Mouse (Mus musculus) skeletal muscle tissue, adult 2 months (tissue): ENCODE results near the gene Gm42906.

Experiments
- DNase-seq: peaks from one replicate; pipeline ENCODE4 v3.0.0-alpha.2; 2012; ENCODE audit warnings: low read depth, low spot score

Gene Gm42906

DNA sequence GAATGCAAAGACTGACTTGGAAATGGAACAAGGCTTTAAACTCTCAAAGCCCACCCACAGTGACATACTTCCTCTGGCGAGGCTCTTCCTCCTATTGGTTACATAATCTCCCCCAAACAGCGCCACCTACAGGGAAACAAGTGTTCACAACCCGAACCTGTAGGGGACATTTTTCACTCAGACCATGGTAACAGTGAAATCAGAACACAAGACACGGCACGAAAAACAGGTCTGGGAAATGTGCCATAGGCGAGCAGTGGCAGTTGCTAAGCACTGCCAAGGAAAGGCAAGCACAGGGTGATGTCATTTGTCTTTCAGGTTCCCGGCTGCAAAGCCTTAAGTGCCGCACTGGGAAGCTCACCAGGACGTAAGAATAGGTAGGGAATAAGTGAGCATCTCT, 276.4 kb downstream of the Gm42906 start:
- DNase-seq: no peak

DNA sequence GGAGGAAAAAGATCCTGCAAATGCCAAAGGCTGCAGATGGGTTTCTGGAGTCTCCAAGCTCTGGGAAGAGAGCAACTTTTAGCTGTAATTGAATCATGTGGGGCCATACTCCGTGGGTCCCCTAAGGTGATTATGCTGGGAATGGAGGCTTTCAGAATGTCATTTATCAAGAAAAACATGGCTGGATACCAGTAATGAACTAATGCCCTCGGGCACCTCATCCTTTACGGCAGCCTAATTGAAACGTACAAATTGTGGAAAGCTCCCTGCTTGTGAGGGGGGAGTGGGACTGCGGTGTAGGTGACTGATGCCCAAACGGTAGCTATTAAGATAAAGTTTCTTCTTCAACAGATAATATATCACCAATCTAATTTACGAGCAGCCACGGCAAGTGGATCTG, 278.5 kb downstream of the Gm42906 start:
- no peak for DNase-seq

- no peak for DNase-seq
Observed at GRCm38 (mm10) chr5:151148079-151148478, 279.9 kb downstream of the Gm42906 start.

- no peak for DNase-seq
Observed at GRCm38 (mm10) chr5:151145807-151146206, 282.2 kb downstream of the Gm42906 start.

DNA sequence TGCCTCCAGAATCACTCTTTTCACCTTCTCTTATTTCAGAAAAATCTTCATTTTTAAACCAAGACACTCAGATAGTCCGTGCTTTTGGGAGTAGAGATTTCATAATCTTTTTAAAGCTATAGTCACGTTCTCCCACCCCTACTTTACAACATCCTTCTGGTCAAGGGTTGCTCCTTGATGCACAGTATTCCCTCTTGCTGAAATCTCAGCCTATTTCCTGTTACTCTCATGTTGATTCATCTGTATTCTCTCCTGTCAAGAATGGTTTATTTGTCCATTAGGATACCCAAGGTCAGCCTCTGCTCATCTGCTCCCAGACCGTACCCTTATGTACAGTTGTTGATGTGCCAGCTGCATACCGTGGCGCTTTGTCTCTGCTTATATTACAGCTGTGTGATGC, 284.0 kb downstream of the Gm42906 start:
- no peak for DNase-seq

- DNase-seq: peak; percentile 52
Observed at GRCm38 (mm10) chr5:151142671-151143601, 285.0 kb downstream of the Gm42906 start.

DNA sequence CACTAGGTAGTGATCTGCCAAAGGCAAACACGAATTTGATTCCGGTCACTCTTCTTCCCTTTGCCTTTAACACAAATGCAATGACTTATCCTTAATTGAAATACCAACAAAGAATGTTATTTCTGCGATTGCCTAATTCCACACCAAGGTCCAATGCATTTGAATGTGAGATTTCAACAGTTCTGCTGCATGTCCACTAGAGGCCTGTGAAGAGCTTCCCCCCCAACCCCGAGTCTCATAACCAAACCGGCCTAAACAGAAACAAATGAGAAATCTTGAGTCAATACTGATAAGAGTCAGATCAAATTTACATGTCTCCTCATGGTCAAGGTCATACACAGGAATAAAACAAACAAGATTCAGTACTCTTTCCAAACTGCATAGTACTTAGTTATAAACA, 285.7 kb downstream of the Gm42906 start:
- peak; percentile 61 for DNase-seq

GRCm38 (mm10) chr5:151137901-151138300, 290.1 kb downstream of the Gm42906 start:
- DNase-seq: peak; percentile 42

- DNase-seq: no peak
Observed at GRCm38 (mm10) chr5:151137311-151137710, 290.7 kb downstream of the Gm42906 start.

DNA sequence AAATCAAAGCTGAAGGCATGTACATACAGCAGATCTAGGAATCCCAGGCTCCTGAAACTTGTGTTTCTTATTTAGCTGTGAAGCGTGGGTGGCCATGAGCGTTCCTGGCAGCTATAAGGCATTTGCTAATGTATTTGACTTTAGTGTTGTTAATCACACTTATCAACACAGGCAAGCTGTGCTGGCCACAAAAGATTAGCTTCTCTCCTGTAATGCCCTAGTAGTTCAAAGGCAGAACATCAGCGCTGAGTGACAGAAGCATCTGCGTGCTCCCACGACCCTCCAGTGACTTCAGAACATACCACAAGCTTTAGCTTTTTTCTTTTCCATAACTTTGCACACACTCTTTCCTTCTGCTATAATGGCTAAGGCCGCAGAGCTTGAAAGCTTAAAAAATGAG, 292.0 kb downstream of the Gm42906 start:
- DNase-seq: no peak

GRCm38 (mm10) chr5:151135078-151135826, 292.7 kb downstream of the Gm42906 start:
- no peak for DNase-seq

- no peak for DNase-seq
Observed at GRCm38 (mm10) chr5:151134202-151134601, 293.8 kb downstream of the Gm42906 start.

- no peak for DNase-seq
Observed at GRCm38 (mm10) chr5:151133744-151134143, 294.2 kb downstream of the Gm42906 start.

DNA sequence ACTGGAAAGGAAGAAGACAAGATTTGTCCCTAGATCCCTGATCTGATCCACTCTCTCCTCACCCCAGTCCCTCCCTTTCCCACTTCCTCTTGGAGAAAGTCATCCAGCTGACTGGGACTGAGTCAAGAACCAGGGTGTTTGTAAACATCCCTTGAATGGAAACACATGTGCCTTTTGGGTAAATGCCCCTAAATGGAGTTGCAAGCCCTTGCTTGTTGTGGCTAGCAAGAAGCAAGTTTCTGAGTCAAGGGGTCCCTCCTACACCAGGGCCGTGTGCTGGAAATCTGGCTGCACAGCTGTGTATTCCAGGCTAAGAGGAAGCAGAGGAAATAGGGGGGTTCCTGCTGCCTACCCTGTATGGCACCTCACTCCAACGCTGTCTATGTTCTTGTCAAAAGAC, 298.2 kb downstream of the Gm42906 start:
- peak; percentile 74 for DNase-seq

GRCm38 (mm10) chr5:151127298-151127717, 300.7 kb downstream of the Gm42906 start:
- DNase-seq: no peak

DNA sequence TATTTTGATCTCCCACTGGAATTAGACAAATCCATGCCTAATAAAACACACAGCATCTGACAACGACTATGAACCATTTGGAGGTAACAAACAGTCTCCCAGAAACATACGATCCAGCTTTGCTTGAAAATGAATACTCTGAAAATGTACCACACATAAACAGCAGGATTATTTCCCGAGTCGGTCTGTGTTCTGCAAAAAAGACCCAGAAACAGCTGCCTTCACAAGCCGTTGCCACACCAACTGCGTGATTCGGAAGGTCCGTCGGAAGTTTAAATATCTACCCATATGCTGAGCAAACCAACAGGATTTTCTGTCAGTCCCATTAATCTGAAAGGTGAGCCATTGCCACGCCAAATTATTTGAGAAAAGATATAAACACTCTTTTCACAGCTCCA, 301.4 kb downstream of the Gm42906 start:
- DNase-seq: no peak

GRCm38 (mm10) chr5:151125985-151126607, 301.9 kb downstream of the Gm42906 start:
- no peak for DNase-seq

GRCm38 (mm10) chr5:151117846-151118245, 310.1 kb downstream of the Gm42906 start:
- no peak for DNase-seq

- DNase-seq: no peak
Observed at GRCm38 (mm10) chr5:151116192-151116887, 311.6 kb downstream of the Gm42906 start.

DNA sequence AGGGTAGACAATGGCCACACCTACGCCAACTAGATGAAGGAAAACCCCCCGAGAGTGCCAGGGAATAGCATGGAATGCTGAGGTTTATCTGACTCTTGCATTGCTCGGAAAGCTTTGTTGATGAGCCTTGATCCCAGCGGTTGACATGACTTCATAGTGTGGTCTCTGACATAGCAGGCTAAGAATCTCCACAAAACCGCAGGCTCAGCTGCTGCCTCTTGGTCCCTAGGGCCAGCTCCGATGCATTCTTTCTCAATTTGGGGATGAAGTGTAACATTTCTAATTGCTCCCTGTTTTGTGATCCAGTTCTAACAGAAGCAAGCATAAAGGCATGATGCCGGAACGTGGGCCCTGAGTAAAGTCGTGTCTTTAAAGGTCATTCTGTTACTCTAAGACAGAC, 315.2 kb downstream of the Gm42906 start:
- DNase-seq: peak; percentile 44

- no peak for DNase-seq
Observed at GRCm38 (mm10) chr5:151111080-151111871, 316.7 kb downstream of the Gm42906 start.
